Mouse (Mus musculus) liver, postnatal 0 days (tissue): ENCODE data around the gene Rpl22.

Experiments
- CTCF ChIP-seq: sonication (generic); IDR thresholded peaks from 2 replicates; pipeline ENCODE4 v1.5.1; 2016; ENCODE audit warnings: antibody characterized with exemption, low read depth
- EP300 ChIP-seq: IDR thresholded peaks from 2 replicates; pipeline ENCODE4 v1.6.1; 2016; ENCODE audit warnings: antibody characterized with exemption, low read depth, mild to moderate bottlenecking

- TF ChIP-seq CTCF: no peak
- no peak for TF ChIP-seq EP300
Observed at GRCm38 (mm10) chr4:152350722-152351421, 25.3 kb downstream of the Rpl22 start.
